Mouse (Mus musculus) hematopoietic stem cell, adult 5-6 weeks (primary cell): ENCODE measurements around the gene Adar. TPM values are rescaled to one million over a fixed set of nuclear protein-coding genes. Genes with fewer than 3 reads are reported as not detected.
A peak's percentile ranks its signal among the peaks of the same experiment; 100 is the strongest.
"Not testable (repeated sequence)": the region's sequence is repeated elsewhere in the genome, so short reads cannot be mapped to it uniquely, and the experiment has no call there.

Source experiments
- ATAC-seq, 2 experiments: fragments of 125-278 bp in 1 of 2; replicated peaks in 1 of 2; 2 replicates each; pipeline ENCODE4 v1.8.0; 2016 to 2017; ENCODE audit warnings: inconsistent platforms in 2 of 2, mild to moderate bottlenecking in 2 of 2, moderate number of reproducible peaks in 2 of 2, low read depth in 1 of 2, moderate TSS enrichment in 1 of 2; ENCODE audit not compliant: low FRiP score in 2 of 2, poor library complexity in 2 of 2, severe bottlenecking in 2 of 2, insufficient read depth in 1 of 2, low TSS enrichment in 1 of 2
- total RNA-seq: library from RNA; stranded (forward); fragments of 172-1452, 232-1000 nt; gene quantifications from 2 replicates; pipeline ENCODE4 v1.2.3, GENCODE M21; 2017

Gene Adar
- total RNA-seq, 1 experiment from 2014 or later = 34.2 TPM

DNA sequence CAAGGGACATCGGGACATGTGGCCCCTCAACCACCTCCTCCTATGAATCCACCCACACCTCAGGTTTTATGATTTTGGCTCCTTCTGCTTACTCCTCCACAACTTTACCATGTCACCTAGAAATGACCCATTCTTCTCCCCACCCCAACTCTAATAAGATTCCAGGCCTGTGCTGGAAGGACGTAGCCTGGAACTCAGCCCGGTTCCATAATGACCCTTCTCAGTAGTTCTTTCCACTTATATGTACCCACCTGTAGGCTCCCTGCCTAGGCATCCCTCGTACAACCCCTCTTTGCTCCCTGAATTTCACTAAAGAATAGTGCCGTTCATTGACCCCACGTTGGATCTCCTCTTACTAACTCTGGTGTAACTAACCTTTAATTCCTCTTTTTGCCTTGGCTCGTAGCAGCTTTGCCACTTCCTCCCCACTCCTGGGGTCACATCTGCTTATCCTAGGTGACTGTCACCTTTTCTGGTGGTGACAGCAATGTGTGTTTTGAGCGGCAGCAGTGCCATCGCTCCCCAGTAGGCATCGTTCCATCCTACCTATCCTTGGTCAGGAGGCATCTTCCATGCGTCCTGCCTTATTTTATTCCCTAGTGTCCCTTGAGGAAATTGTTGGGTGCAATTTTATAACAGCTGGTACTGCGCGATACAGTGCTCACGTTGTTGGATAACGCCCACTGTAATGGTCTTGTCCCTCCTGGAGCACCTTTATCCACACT, 59.6 kb downstream of the Adar start:
- ATAC-seq = peak; percentile 44 to 51

DNA sequence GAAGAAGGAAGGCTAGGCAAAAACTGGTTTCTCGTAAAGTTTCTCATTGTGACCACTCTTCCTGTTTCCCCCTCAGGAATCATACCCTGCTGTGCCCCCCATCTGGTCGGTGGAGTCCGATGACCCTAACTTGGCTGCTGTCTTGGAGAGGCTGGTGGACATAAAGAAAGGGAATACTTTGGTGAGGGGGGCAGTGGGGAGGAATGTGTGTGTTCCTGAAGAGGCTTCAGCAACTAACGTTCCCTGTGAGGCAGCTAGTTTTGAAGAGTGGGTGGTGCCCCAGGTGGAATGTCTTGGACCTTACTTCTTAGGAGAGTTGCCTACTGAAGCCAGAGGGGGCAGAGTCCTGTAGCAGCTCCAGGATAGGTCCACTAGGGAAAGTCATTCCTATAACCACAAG, 61.2 kb downstream of the Adar start:
- no peak for ATAC-seq

DNA sequence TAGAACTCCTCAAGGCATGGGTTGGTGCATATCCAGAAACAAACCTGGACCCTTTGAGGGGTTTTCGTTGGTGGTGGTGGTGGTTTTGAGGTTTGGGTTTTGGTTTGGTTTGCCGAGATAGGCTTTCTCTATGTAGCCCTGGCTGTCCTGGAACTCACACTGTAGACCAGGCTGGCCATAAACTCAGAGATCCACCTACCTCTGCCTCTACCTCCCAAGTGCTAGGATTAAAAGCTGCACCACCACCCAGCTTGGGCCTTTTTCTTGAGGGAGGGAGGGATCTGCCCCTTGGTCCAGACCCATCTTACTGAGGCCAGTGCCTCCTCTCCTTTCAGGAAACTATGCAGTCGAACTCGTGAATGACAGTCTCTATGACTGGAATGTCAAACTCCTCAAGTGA, 65.3 kb downstream of the Adar start:
- ATAC-seq = no peak

DNA sequence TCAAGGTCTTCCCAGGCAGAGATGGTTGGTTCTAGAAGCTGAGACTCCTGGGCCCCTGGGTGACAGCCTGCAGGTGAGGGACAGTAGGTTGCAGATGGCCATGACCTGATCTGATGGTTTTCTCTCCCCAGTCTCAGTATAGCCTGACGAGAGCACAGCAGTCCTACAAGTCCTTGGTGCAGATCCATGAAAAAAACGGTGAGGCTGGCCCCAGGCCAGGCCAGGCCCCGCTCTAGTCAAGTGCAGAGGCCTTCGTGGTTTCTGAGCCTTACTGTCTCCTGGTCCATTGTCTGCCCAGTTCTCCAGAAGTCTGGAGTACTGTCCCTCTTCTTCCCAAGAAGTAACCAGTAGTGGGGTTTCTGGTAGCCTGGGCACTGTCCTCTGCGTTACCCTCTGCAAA, 66.8 kb downstream of the Adar start:
- no peak for ATAC-seq

DNA sequence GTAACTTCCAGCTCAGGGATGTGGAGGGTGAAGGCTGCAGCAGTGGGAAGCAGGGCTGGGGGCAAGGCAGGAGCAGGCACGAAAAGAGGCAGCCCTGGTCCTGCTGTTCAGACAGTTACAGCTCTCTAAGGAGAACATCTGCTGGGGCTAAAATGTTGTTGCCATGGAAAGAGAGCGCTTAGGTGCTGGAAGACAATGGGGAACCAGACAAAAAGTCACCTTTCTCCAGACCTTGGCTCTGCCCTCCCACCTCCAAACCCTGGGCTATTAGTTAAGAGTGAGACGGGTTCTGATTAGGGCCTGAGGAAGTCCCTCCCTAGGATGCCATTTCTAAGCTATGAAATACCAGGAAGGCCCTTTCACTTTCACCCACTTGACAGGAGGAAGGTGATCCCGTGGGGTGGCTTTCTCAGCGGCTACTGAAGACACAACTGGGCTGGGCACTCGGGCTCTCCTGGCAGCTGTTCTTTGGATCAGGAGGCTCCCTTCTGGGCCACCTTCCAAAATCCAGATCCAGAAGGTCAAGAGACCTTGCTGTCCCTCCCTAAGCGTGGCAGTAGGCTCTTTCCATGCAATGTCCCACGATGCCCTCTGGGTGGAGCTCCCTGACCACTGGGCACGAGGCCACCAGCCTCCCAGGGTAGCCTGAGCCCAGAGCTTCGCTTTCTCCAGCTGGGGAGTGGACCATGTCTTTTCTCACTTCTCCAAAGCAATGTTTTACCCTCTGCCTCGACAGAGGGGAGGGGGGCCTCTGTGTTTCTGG, 70.3 kb downstream of the Adar start:
- peak; percentile 79 to 84 for ATAC-seq

DNA sequence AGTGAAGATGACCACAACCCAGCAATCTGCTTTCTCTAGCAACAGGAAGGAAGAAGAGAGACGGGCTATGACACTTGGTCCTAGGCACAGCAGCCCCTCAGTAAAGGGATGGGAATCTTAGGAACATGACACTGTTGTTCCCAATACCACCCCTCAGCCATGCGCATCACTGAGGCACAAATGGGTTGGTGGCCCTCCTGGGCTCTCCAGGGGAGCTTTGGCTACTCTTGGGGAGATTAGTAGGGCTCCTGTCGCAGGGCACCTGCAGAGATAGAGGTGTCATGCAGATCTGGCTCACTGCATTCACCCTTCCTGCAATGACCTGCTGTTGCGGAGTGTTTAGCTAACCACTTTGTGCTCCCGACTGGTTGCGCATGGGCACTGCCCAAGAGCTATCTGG, 71.5 kb downstream of the Adar start:
- no peak for ATAC-seq

DNA sequence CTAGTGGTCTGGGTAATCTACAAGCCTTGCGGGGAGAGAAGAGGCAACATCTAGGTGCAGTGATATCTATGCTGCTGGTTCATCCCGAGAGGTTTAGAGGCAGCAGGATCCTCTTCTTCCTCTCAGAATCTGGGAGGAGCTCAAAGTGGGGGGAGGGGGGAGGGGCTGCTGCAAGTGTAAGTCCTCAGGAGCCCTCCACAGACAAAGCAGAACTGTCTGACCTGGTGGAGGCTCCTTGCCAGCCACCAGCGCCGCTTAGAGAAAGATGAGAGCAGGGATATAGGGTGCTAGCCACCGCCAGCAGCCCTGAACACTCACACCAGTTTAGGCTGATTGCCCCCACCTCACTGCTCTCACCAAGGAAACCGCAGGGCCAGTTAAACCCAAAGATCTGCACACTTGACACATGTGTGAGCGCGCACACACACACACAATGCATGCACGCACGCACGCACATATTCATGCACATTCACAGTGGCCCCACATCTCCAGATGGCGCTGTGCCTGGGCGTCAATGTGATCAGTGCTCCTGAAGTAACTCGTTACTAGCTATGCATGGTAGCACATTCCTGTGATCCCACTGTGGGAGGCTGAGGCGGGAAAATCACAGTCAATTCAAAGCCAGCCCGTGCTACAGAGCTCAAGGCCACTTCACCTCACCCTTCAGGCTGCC, 74.0 kb downstream of the Adar start:
- ATAC-seq = no peak

DNA sequence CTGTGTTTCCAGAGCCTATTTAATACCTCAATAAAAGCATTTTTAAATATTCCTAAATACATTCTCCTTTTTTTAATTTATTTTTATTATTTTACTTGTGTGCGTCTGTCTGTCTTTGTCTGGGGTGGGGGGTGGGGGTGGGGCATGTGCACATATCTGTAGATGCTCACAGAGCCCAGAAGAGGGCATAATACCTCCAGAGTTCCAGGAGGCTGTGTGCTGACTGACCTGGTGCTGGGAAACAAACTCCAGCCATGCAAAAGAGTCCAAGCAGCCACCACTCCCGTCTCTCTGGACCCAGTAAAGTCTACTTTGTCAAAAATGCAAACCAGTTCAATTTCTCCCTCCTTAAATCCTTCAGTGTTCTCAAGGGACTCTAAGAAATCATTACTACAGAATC, 79.8 kb downstream of the Adar start:
- no peak for ATAC-seq

DNA sequence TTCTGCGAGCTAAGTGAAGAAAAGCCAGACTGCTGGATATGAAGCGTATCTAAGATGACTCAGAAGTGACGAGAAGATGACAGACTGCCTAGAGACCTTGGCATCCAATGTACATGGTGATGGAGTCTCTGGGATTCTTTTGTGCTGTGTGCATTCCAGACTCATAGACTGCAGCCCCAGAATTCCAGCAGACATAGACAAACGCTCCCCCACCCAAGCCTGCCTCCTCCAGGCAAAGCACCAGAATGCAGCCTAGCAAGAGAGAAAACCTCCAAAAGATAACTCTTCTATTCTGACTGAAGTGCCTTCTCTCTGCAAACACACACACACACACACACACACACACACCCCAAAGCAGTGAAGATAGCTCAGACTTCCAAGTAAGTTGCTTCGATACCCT, 80.9 kb downstream of the Adar start:
- ATAC-seq = no peak

DNA sequence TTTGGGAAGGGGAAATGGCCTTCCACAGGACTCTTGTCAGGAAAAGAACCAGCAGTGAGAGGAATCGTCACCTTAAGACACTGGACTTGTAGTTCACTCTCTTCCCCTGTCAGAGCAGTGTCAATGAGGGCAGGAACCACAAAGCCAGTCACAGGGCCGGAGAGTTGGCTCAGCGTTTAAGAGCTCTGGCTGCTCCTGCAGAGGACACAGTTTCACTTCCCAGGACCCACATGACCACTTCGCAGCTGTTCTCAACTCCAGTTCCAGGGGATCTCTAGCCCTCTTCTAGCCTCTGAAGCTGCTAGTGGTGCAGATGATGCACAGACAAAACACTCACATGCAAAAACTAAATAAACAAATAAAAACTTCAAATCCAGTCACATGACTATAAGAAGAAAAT, 81.5 kb downstream of the Adar start:
- ATAC-seq = peak; percentile 67 to 75

DNA sequence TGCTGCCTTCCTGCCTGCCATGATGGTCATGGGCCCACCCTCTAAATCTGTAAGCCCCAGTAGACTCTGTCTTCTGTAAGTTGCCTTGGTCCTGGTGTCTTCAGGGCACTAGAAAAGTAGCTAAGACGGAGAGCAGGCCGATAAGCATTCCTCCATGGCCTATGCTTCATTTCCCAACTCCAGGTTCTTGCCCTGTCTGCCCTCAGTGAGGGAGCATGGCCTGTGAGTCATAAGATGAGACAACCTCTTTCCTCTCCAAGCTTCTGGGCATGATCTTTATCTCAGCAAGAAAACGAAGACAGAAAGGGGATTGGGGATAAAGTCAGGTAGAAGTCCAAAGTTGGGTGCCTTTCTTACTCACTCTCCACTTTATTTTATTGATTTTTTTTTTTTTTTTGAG, 83.7 kb downstream of the Adar start:
- no peak for ATAC-seq

DNA sequence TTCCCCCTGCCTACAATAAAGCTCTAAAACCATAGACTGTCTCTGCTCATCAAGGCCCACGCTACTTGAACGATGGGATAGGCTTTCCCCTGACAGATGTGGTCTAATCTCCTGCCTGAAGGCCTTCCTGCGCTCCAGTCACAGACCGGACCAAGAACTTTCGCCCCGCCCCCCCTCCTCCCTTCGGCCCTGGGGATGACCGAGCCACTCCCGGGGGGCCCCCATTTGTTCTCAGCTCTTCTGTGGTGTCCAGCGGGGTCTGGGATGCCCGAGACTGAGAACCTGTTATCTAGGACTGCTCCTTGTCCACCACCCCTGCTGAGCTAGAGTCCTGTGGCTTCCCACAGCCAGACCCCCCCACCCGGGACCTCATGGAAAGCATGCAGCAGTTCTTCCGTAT, 84.7 kb downstream of the Adar start:
- ATAC-seq = no peak

DNA sequence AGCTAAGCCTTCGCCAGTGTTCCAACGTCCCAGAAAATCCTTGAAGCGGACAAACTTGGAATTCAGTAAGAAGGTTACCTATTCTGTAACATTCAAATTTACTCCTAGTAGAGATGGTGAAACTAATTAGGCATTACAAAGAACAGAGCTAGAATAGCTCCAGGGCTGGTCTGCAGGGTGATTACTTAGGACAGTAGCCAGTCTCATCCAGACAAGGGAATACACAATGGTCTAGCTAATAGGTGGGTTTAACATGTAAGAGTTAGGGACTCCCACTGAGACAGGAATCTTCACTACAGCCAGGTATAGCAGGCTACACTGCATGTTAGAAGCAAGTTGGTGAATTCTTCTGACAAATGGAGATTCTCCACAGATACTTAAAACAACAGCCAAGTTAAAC, 85.3 kb downstream of the Adar start:
- not testable (repeated sequence) for ATAC-seq

DNA sequence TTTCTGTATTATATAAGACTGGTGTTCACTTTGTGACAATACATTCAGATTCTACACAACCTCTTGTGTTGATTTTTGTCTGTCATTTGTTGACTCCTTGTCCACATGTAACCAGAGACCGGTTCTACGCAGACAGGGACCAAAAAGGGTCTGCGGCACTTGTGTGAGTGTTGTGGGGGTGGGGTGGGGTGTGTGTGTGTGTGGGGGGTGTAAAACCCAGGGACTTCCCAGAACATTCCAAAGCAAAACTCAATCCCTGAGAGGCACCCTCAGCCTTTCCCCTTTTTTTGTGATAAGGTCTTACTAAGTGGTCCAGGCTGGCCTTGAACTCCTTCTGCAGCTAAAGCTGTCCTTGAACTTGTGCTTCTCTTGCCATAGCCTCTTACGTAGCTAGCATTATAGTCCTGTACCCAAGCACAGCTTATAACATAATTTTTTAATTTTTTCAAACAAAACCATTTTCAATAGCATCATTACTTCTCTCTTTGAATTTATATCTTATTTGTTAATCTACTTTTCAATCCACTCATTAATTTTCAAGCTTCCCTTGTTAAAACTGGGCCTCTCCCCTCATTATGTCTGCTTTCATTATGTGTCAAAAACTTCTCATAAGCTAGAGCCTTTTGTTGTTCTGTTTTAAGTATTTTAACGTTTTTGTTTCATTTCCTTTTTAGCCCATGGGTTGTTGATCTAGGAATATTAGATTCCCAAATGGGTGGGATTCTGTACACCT, 86.1 kb downstream of the Adar start:
- ATAC-seq = no peak

DNA sequence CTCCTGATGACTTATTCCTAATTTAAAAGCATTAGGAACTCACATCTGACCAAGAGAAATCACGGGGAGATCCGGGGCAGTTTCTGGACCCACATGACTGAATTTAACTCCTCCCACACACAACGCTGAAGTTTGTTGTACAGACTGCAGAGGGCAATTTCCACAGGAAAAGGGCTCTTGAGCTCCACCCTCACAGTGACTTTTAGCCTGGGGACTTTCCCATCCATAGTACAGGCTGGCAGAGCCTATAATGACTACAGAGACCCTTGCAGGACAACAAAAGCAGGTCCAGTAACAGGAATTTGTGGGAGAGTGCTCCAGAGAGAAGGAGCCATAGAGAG, 86.7 kb downstream of the Adar start:
- ATAC-seq = peak; percentile 86 to 89

DNA sequence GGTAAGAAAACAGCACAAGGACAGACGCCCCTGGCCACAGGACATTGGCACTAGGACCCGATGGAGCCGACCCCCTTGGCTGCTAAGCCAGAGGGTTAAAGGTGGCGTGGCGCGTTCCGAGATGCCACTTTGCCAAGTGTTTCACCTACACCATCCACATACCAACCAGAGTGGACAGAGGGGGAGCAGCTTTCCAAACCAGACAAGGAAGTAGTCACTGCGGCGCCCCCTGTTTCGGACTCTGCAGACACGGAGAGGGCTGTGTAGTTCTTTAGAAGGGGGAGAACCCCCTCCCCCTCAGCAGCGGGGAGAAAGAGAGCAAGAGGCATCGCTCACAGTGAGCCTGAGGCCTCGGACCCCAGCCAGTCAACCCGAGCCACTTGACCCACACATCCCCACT, 88.1 kb downstream of the Adar start:
- no peak for ATAC-seq
